Mouse (Mus musculus) lung, postnatal 0 days (tissue): ENCODE results near the gene Lrrc63. TPM values are rescaled to one million over a fixed set of nuclear protein-coding genes. Genes with fewer than 3 reads are reported as not detected.

Source experiments
- ATAC-seq: fragments of 200-750 bp; cut with Nextera tagmentation; 2 replicates; pipeline ENCODE4 v1.8.0; 2017; ENCODE audit warnings: moderate library complexity
- DNase-seq: peaks from one replicate; pipeline ENCODE4 v3.0.0-alpha.2; 2016; ENCODE audit warnings: low spot score
- H3K27ac ChIP-seq: fragments of 300-500 bp; sonication (generic); 2 replicates; pipeline ENCODE4 v1.5.1; 2014; ENCODE audit warnings: antibody characterized with exemption, mild to moderate bottlenecking, low read length, mixed read lengths
- H3K27me3 ChIP-seq: fragments of 300-500 bp; sonication (generic); replicated peaks from 2 replicates; pipeline ENCODE4 v1.6.1; 2014; ENCODE audit warnings: low read length, mixed read lengths; ENCODE audit not compliant: insufficient read depth
- H3K36me3 ChIP-seq: fragments of 300-500 bp; sonication (generic); 2 replicates; pipeline ENCODE4 v1.6.1; 2014; ENCODE audit warnings: low read length, mixed read lengths; ENCODE audit not compliant: insufficient read depth
- H3K4me1 ChIP-seq: fragments of 300-500 bp; sonication (generic); 2 replicates; pipeline ENCODE4 v1.6.1; 2014; ENCODE audit warnings: antibody characterized with exemption, low read depth, low read length, mixed read lengths; ENCODE audit not compliant: insufficient read depth
- H3K4me2 ChIP-seq: fragments of 300-500 bp; sonication (generic); replicated peaks from 2 replicates; pipeline ENCODE4 v1.6.1; 2014; ENCODE audit warnings: low read depth, mild to moderate bottlenecking, low read length, moderate library complexity, mixed read lengths
- H3K4me3 ChIP-seq: fragments of 300-500 bp; sonication (generic); 2 replicates; pipeline ENCODE4 v1.5.1; 2014; ENCODE audit warnings: low read depth, low read length
- H3K9ac ChIP-seq: fragments of 300-500 bp; sonication (generic); replicated peaks from 2 replicates; pipeline ENCODE4 v1.6.1; 2014; ENCODE audit warnings: low read depth, mild to moderate bottlenecking
- H3K9me3 ChIP-seq: fragments of 300-500 bp; sonication (generic); 2 replicates; pipeline ENCODE4 v1.6.1; 2016; ENCODE audit warnings: low read length, mixed read lengths
- CTCF ChIP-seq: IDR thresholded peaks from 2 replicates; pipeline ENCODE4 v1.5.1; 2016; ENCODE audit warnings: antibody characterized with exemption, mild to moderate bottlenecking
- EP300 ChIP-seq: IDR thresholded peaks from 2 replicates; pipeline ENCODE4 v1.6.1; 2016; ENCODE audit warnings: antibody characterized with exemption, mild to moderate bottlenecking, control low read depth
- WGBS: fragments of 180-500 bp; shearing (Covaris S2); extraction: QIAGEN DNeasy Blood & Tissue Kit; methylation state at CpG from one replicate; pipeline ENCODE4 v1.1.7; 2014; 5-methylcytosine and 5-hydroxymethylcytosine counted together
- polyA plus RNA-seq: library from polyadenylated mRNA; unstranded; fragments of >200 nt; fragmentation: Nextera tagmentation; extraction: Ambion mirVana; gene quantifications from 2 replicates; pipeline ENCODE4 v1.2.1, GENCODE M21; 2015

The Lrrc63 gene
- polyA plus RNA-seq, 1 experiment from 2014 or later: 0.06 TPM

DNA sequence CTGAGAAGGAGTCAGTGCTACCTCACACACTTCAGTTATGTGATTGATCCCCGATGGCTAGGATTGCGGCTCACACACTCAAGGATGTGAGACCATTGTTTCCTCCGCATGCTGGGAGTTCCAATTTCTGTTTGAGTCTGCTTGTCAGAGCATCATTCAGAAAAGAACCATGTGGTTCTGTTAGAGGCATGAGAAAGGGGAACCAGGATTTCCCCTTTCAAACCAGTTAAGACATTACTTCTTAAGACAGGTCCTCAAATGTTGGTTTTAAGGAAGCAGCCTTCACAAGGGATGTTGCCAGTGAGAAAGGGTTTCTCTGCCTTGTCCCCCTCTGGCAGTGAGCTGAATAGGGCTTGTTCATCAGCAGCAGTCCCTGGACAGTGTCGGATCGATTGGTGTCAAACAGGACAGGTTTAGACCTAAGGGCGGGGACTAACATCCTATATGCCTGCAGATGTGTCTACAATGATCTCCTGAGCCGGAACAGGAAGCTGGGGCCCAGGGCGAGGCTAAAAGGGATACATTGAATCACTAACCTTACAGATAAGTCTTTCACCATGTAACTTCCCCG, 73.7 kb downstream of the Lrrc63 start:
- Histone ChIP-seq H3K4me1 (no peaks in the 10 kb centered on the region; the same call in 1 of the 2 replicates), H3K36me3 (no peaks in the 10 kb centered on the region), H3K27me3 (no peaks in the 10 kb centered on the region), H3K27ac (no peak overlapping the region), H3K9me3 (no peaks in the 10 kb centered on the region), H3K4me2 (no peak overlapping the region), H3K9ac (no peak overlapping the region), H3K4me3 (no peak overlapping the region)
- ATAC-seq (no peak), DNase-seq (peak; percentile 32)
- TF ChIP-seq EP300: no peak
- TF ChIP-seq CTCF: no peak
- WGBS: 61% methylated on average over 9 of the region's 9 CpGs

GRCm38 (mm10) chr14:75054455-75055343, 76.0 kb downstream of the Lrrc63 start:
- 33% methylated on average over 14 of the region's 14 CpGs for WGBS
- 0 out of 2 replicates have a peak overlapping the region, but pooled peaks have one; percentile 21 for H3K27ac ChIP-seq
- H3K27me3 ChIP-seq: no peaks in the 10 kb centered on the region
- H3K9me3 ChIP-seq: no peaks in the 10 kb centered on the region
- H3K4me3 ChIP-seq: no peak overlapping the region
- H3K9ac ChIP-seq: no peak overlapping the region
- H3K4me2 ChIP-seq: 0 out of 2 replicates have a peak overlapping the region, but pooled peaks have one; percentile 19
- peak; percentile 81 for ATAC-seq
- DNase-seq: peak; percentile 88
- no peaks in the 10 kb centered on the region for H3K36me3 ChIP-seq
- TF ChIP-seq CTCF: no peak
- no peak for TF ChIP-seq EP300
- H3K4me1 ChIP-seq: no peaks in the 10 kb centered on the region; the same call in 1 of the 2 replicates

- no peak overlapping the region for H3K4me2 ChIP-seq
- no peaks in the 10 kb centered on the region for H3K9me3 ChIP-seq
- no peaks in the 10 kb centered on the region for H3K27me3 ChIP-seq
- ATAC-seq (no peak), DNase-seq (peak; percentile 11)
- WGBS: 54% methylated on average over 8 of the region's 8 CpGs
- no peak overlapping the region for H3K9ac ChIP-seq
- TF ChIP-seq CTCF (peak; percentile 57), EP300 (no peak)
- no peak overlapping the region for H3K27ac ChIP-seq
- no peak overlapping the region for H3K4me3 ChIP-seq
- H3K36me3 ChIP-seq: no peaks in the 10 kb centered on the region
- no peaks in the 10 kb centered on the region; the same call in 1 of the 2 replicates for H3K4me1 ChIP-seq
Measured at GRCm38 (mm10) chr14:75052451-75052850, 78.2 kb downstream of the Lrrc63 start.

GRCm38 (mm10) chr14:75045184-75045583, 85.5 kb downstream of the Lrrc63 start:
- Histone ChIP-seq H3K4me1 (no peaks in the 10 kb centered on the region), H3K27ac (no peak overlapping the region), H3K4me3 (no peak overlapping the region), H3K9ac (no peak overlapping the region), H3K27me3 (no peaks in the 10 kb centered on the region), H3K9me3 (no peaks in the 10 kb centered on the region), H3K4me2 (no peak overlapping the region), H3K36me3 (no peaks in the 10 kb centered on the region)
- DNase-seq (peak; percentile 41), ATAC-seq (no peak)
- 46% methylated on average over 7 of the region's 7 CpGs for WGBS
- no peak for TF ChIP-seq CTCF
- TF ChIP-seq EP300: no peak

GRCm38 (mm10) chr14:75035431-75035830, 95.2 kb downstream of the Lrrc63 start:
- no peak overlapping the region for H3K4me3 ChIP-seq
- H3K9me3 ChIP-seq: no peaks in the 10 kb centered on the region
- no peaks in the 10 kb centered on the region for H3K36me3 ChIP-seq
- no peaks in the 10 kb centered on the region for H3K4me1 ChIP-seq
- TF ChIP-seq CTCF: peak; percentile 47
- no peak for TF ChIP-seq EP300
- H3K9ac ChIP-seq: no peak overlapping the region
- ATAC-seq (no peak), DNase-seq (no peak)
- H3K27me3 ChIP-seq: no peaks in the 10 kb centered on the region
- H3K27ac ChIP-seq: no peak overlapping the region
- WGBS: 63% methylated on average over 11 of the region's 11 CpGs
- H3K4me2 ChIP-seq: no peak overlapping the region

Other genes starting within 250 kb of the Lrrc63 start
- gene Lrch1, start 183.0 kb downstream of the Lrrc63 start, polyA plus RNA-seq: 13.5 and 15.3 TPM in 2 replicates
- 0.27 TPM in 2 replicates for gene Rubcnl, start 114.9 kb downstream of the Lrrc63 start, polyA plus RNA-seq
- 73.7 and 89.5 TPM in 2 replicates for gene Lcp1, start 220 bp upstream of the Lrrc63 start, polyA plus RNA-seq
- not detected in 2 replicates for gene Cpb2, start 111.4 kb upstream of the Lrrc63 start, polyA plus RNA-seq
- 24.3 and 25.8 TPM in 2 replicates for gene Zc3h13, start 153.5 kb upstream of the Lrrc63 start, polyA plus RNA-seq